Mouse (Mus musculus) embryonic facial prominence, embryonic 11.5 days (tissue): ENCODE results near the gene Gpr176. TPM values are rescaled to one million over a fixed set of nuclear protein-coding genes. Genes with fewer than 3 reads are reported as not detected.

Source experiments
- ATAC-seq: fragments of 200-750 bp; cut with Nextera tagmentation; replicated peaks from 2 replicates; pipeline ENCODE4 v1.8.0; 2017; ENCODE audit warnings: low read depth; ENCODE audit not compliant: insufficient number of reproducible peaks, low FRiP score, low TSS enrichment
- DNase-seq: peaks from one replicate; pipeline ENCODE4 v3.0.0-alpha.2; 2015; ENCODE audit warnings: low spot score
- H3K27ac ChIP-seq: fragments of 300-500 bp; sonication (generic); replicated peaks from 2 replicates; pipeline ENCODE4 v1.5.1; 2014; ENCODE audit warnings: mild to moderate bottlenecking, low read depth, low read length, control low read depth
- H3K27me3 ChIP-seq: fragments of 300-500 bp; sonication (generic); 2 replicates; pipeline ENCODE4 v1.6.1; 2014; ENCODE audit warnings: mild to moderate bottlenecking, low read length, moderate library complexity, mixed read lengths; ENCODE audit not compliant: control insufficient read depth, insufficient read depth
- H3K36me3 ChIP-seq: fragments of 300-500 bp; sonication (generic); replicated peaks from 2 replicates; pipeline ENCODE4 v1.6.1; 2014; ENCODE audit warnings: low read depth, mild to moderate bottlenecking, low read length, moderate library complexity, mixed read lengths; ENCODE audit not compliant: control insufficient read depth, insufficient read depth
- H3K4me1 ChIP-seq: fragments of 300-500 bp; sonication (generic); 2 replicates; pipeline ENCODE4 v1.6.1; 2014; ENCODE audit warnings: low read length, mixed read lengths; ENCODE audit not compliant: control insufficient read depth, insufficient read depth
- H3K4me2 ChIP-seq: fragments of 300-500 bp; sonication (generic); 2 replicates; pipeline ENCODE4 v1.6.1; 2014; ENCODE audit warnings: low read depth, mild to moderate bottlenecking, control low read depth, low read length, moderate library complexity
- H3K4me3 ChIP-seq: fragments of 300-500 bp; sonication (generic); 2 replicates; pipeline ENCODE4 v1.5.1; 2014; ENCODE audit warnings: low read depth, low read length, control low read depth
- H3K9ac ChIP-seq: fragments of 300-500 bp; sonication (generic); replicated peaks from 2 replicates; pipeline ENCODE4 v1.6.1; 2014; ENCODE audit warnings: mild to moderate bottlenecking, control low read depth, low read length
- H3K9me3 ChIP-seq: fragments of 300-500 bp; sonication (generic); replicated peaks from 2 replicates; pipeline ENCODE4 v1.6.1; 2016; ENCODE audit warnings: mild to moderate bottlenecking, low read length, inconsistent platforms, mixed read lengths; ENCODE audit not compliant: control insufficient read depth
- WGBS: fragments of 180-500 bp; shearing (Covaris S2); extraction: QIAGEN DNeasy Blood & Tissue Kit; methylation state at CpG from one replicate; pipeline ENCODE4 v1.1.7; 2014; 5-methylcytosine and 5-hydroxymethylcytosine counted together
- polyA plus RNA-seq: library from polyadenylated mRNA; unstranded; fragments of >200 nt; fragmentation: Nextera tagmentation; extraction: Ambion mirVana; gene quantifications from 2 replicates; pipeline ENCODE4 v1.2.1, GENCODE M21; 2014

Gpr176 gene
- polyA plus RNA-seq, 1 experiment from 2014 or later = 0.34 TPM

DNA sequence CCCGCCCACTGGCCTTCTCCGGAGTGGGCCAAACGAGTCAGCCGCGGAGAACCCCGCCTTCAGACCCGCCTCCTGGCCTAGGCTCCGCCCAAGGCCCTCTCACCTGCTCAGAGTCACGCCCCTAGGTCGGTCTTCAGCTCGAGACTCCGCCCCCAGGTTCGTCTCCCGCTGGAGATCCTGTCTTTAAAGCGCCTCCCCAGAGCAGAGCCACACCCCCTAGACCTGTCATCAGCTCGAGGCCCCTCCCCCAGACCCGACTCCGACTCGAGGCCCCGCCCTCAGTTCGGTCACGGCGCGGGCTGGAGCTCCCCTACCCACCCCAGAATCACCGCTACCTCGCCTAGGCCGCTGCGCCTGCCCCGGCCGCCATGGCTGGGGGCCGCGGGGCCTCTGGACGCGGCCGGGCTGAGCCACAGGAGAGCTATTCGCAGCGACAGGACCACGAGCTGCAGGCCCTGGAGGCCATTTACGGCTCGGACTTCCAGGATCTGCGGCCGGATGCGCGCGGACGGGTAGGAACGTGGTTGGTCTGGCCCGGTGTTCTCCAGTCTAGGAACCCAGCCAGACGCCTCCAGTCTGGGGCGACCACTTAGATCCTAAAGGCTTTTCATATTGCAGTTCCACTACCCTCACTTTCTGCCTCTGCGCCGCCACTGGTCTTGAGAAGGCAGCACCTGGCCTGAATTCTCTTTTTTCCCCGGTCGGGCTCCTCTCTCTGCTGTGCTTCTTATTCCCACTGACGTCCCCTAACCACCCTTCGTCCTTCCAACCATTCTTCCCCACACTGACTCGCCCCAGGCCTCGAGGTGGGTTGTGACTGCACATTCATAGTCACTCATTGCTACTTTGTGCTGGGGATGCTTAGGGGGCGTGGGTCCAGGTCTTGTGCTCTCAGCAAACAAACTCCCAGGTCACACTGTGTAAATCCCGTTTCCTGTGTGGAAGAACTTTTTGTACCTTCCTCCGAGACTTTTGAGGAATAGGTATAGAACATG, 15.4 kb upstream of the Gpr176 start, which contains the start of gene Eif2ak4:
TSS of gene Eif2ak4 (plus strand) at position 278 of the 995 bp plus-strand sequence.
- Histone ChIP-seq H3K4me2 (peak within 1 kb of the TSS; percentile 43), H3K36me3 (no peaks in the 10 kb centered on the region), H3K27me3 (no peaks in the 10 kb centered on the region), H3K9me3 (no peaks in the 10 kb centered on the region), H3K4me3 (peak within 1 kb of the TSS; percentile 83), H3K9ac (peak within 1 kb of the TSS; percentile 89), H3K27ac (peak within 1 kb of the TSS; percentile 81), H3K4me1 (no peaks in the 10 kb centered on the region)
- DNase-seq = peak; percentile 99
- under 1% methylated on average over 61 of the region's 61 CpGs for WGBS
- peak; percentile 98 for ATAC-seq

DNA sequence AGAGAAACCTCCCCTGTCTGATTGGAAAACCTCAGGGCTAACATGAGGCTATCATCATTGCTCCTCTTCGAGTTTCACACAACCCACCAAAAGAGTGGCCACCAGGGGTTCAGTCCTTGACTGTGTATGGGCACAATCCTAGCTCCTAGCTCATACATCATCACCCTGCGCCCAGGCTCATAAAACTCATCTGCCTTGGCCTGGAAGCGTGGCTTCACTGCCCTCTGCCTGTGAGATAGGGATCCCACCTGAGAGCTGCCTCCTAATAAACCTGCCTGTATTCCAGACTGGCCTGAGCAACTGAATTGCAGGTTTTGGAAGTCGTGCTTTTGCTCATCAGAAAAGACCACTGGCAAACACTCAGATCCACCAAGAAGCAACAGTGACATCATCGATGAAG, 10.2 kb upstream of the Gpr176 start:
- no peaks in the 10 kb centered on the region for H3K9me3 ChIP-seq
- no peak for DNase-seq
- no peak overlapping the region for H3K4me2 ChIP-seq
- no peaks in the 10 kb centered on the region for H3K36me3 ChIP-seq
- H3K27me3 ChIP-seq = no peaks in the 10 kb centered on the region
- no peak overlapping the region for H3K9ac ChIP-seq
- H3K4me3 ChIP-seq = no peak overlapping the region
- no peak for ATAC-seq
- no peak overlapping the region for H3K27ac ChIP-seq
- no peaks in the 10 kb centered on the region for H3K4me1 ChIP-seq
- 72% methylated on average over 5 of the region's 5 CpGs for WGBS

DNA sequence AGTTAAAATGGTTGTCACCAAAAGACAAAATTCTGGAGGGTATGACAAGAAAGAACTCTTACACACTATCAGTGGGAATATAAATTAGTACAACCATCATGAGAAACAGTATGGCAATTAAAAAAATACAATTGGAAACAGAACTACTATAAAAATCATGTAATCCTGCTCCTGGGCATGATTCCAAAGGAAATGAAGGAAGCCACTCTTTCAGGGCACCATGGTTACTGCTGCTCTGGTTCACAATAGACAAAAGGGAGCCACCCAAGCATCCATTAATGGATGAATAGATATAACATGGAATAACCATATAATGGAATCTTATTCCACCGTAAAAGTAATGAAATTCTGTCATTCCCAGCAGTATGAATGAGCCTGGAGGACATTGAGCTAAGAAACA, 6.5 kb upstream of the Gpr176 start:
- Histone ChIP-seq H3K27me3 (no peaks in the 10 kb centered on the region), H3K4me3 (no peak overlapping the region), H3K27ac (no peak overlapping the region), H3K9ac (no peak overlapping the region), H3K36me3 (no peaks in the 10 kb centered on the region), H3K4me2 (no peak overlapping the region), H3K4me1 (no peaks in the 10 kb centered on the region), H3K9me3 (no peaks in the 10 kb centered on the region)
- no peak for ATAC-seq
- DNase-seq = no peak
- 76% methylated on average over 1 of the region's 1 CpGs for WGBS

GRCm38 (mm10) chr2:118375931-118376330, 2.7 kb upstream of the Gpr176 start:
- DNase-seq (no peak), ATAC-seq (no peak)
- Histone ChIP-seq H3K9me3 (no peaks in the 10 kb centered on the region), H3K4me2 (no peak overlapping the region), H3K36me3 (no peaks in the 10 kb centered on the region), H3K27me3 (peaks cover 10% of the 10 kb centered on the region), H3K4me3 (no peak overlapping the region), H3K9ac (no peak overlapping the region), H3K27ac (no peak overlapping the region), H3K4me1 (0 out of 2 replicates have a peak, but pooled peaks cover 2% of the 10 kb centered on the region)

DNA sequence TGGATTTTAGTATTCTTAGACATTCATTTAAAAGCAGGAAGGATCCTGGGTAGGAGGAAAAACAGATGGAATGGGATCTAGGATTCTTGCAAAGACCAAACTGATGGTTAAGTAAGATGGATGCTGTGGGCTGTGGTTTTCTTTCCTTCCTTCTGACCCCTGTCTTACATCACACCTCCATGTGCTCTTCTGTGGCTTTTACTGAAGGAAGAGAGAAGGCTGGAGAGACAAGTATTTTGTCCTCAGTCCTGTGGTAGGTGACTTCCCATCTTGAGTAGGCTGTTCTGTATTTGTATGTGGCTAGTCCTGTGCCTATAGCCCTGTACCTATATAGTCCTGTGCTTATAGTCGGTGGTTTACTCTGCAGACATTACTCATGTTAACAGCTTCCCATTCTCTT, 2.3 kb upstream of the Gpr176 start:
- H3K9ac ChIP-seq = no peak overlapping the region
- DNase-seq = no peak
- H3K36me3 ChIP-seq = no peaks in the 10 kb centered on the region
- H3K4me2 ChIP-seq = no peak overlapping the region
- 0 out of 2 replicates have a peak, but pooled peaks cover 2% of the 10 kb centered on the region for H3K4me1 ChIP-seq
- H3K9me3 ChIP-seq = no peaks in the 10 kb centered on the region
- ATAC-seq = no peak
- no peak overlapping the region for H3K27ac ChIP-seq
- H3K27me3 ChIP-seq = peaks cover 10% of the 10 kb centered on the region
- H3K4me3 ChIP-seq = no peak overlapping the region
- WGBS = 85% methylated on average over 1 of the region's 1 CpGs

DNA sequence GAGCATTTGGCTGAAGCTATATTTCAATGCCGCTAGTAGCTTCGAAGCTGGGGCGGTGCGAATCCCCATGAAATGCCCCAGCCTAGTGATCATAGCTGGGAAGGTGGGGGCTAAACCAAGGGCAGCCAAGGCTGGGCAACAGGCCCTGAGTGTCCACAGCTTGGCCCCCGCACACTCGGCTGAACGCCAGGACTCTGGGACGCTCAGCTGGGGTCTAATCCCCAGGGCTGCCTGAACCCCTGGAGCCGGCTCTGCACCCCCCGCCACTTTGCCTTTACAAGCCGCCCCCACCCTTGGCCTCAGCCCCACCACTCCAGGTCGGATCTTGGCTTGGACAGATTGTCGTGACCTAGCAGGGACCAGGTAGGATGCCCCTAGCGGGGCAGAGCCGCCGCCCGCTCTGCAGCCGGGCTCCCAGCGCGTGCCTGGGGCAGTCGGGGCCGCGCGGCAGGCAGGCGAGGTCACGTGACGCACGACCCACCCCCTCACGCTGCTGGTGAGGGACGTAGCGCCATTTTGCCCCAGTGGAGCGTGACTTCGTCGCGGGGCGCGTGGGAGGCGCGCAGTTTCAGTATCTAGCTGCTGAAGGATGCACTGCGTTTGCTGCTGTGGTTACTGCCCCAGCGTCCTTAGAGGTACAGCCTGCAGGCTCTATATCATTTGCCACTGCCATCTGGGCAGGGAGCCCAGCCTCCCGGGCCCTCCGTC, 507 bp upstream of the Gpr176 start:
- ATAC-seq = peak; percentile 90
- Histone ChIP-seq H3K4me2 (peak overlapping the region; percentile 90), H3K4me3 (peak overlapping the region; percentile 36), H3K4me1 (0 out of 2 replicates have a peak, but pooled peaks cover 2% of the 10 kb centered on the region), H3K9me3 (no peaks in the 10 kb centered on the region), H3K27ac (no peak overlapping the region), H3K27me3 (peaks cover 10% of the 10 kb centered on the region), H3K36me3 (no peaks in the 10 kb centered on the region), H3K9ac (peak overlapping the region; percentile 48)
- 4% methylated on average over 43 of the region's 43 CpGs for WGBS
- DNase-seq = peak; percentile 87

- no peak overlapping the region for H3K9ac ChIP-seq
- DNase-seq (peak; percentile 31), ATAC-seq (no peak; the same call in 1 of the 2 replicates)
- H3K27ac ChIP-seq = no peak overlapping the region
- H3K36me3 ChIP-seq = no peaks in the 10 kb centered on the region
- H3K4me2 ChIP-seq = peak overlapping the region; percentile 90
- WGBS = 8% methylated on average over 11 of the region's 11 CpGs
- H3K4me3 ChIP-seq = peak overlapping the region; percentile 36
- peaks cover 10% of the 10 kb centered on the region for H3K27me3 ChIP-seq
- 0 out of 2 replicates have a peak, but pooled peaks cover 2% of the 10 kb centered on the region for H3K4me1 ChIP-seq
- H3K9me3 ChIP-seq = no peaks in the 10 kb centered on the region
These were observed 688 bp downstream of the Gpr176 start for GRCm38 (mm10) chr2:118372561-118372900.
